Mouse (Mus musculus) lung, adult 2 months (tissue): ENCODE data around the gene Gphb5. TPM values are rescaled to one million over a fixed set of nuclear protein-coding genes. Genes with fewer than 3 reads are reported as not detected.

Experiments
- DNase-seq: peaks from one replicate; pipeline ENCODE4 v3.0.0; 2022
- H3K4me1 ChIP-seq: fragments of 200-500 bp; 2 replicates; pipeline ENCODE4 v1.6.1; 2011; ENCODE audit warnings: low read length; ENCODE audit not compliant: control insufficient read depth, insufficient read depth
- H3K4me3 ChIP-seq: fragments of 200-500 bp; replicated peaks from 2 replicates; pipeline ENCODE3; 2011; ENCODE audit warnings: low read depth, mild to moderate bottlenecking, control low read depth, low read length; ENCODE audit errors: extremely low read depth
- CTCF ChIP-seq: fragments of 200-500 bp; IDR thresholded peaks from 2 replicates; pipeline ENCODE4 v1.5.1; 2011; ENCODE audit warnings: mild to moderate bottlenecking, low read length, control low read depth; ENCODE audit not compliant: insufficient read depth
- POLR2A ChIP-seq: fragments of 200-500 bp; IDR thresholded peaks from 2 replicates; pipeline ENCODE4 v1.6.1; 2011; ENCODE audit warnings: low read depth, mild to moderate bottlenecking, control low read depth, low read length, borderline replicate concordance; ENCODE audit errors: extremely low read depth
- WGBS: fragments of 180-500 bp; shearing (Covaris S2); methylation state at CpG from one replicate; pipeline ENCODE4 v1.1.7; 2018; 5-methylcytosine and 5-hydroxymethylcytosine counted together
- polyA plus RNA-seq: library from polyadenylated mRNA; depleted of rRNA; stranded (reverse); fragments of >200 nt; gene quantifications from 2 replicates; pipeline ENCODE4 v1.2.3, GENCODE M21; 2012; rRNA removed

The Gphb5 gene
- polyA plus RNA-seq, 1 experiment = not detected

DNA sequence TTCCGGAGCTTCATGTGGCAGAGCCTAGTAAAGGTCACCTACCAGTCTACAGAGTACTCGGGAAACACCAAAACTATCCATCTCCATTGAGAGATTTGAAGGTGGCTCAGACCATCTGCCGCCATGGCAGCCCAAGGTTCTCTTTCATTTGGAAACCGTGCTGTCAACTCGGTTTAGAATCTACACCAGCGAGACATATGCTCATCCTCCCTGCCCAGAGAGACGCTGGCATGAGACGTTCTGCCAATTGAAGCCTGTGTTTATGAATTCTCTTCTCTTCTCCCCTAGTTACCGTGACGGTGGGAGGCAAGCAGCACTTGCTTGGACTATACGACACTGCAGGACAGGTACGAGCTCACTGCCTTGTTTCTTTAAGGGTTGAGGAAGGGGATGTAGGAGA is 41.5 kb downstream of the Gphb5 start:
- no peak for DNase-seq
- Histone ChIP-seq H3K4me1 (no peaks in the 10 kb centered on the region), H3K4me3 (no peak overlapping the region)
- 90% methylated on average over 12 of the region's 12 CpGs for WGBS
- TF ChIP-seq POLR2A = no peak
- no peak for TF ChIP-seq CTCF

DNA sequence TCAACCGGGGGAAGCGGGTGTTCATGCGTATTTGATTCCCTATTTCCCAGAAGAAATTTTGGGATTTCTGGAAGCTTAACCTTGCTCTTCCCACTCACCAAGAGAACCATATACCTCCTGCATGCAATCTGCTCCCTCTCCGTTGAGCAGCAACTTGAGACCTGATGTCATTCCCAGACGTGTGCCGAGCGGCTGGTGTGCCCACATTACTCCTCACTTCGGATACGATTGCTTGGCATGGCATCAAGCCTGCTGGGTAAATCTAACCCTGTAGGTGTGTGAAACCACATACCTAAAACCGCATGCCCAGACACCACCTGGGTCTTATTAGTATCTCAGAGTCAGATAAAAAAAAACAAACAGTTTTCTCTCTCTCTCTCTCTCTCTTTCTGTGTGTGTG is 42.1 kb downstream of the Gphb5 start:
- no peak for TF ChIP-seq POLR2A
- TF ChIP-seq CTCF = no peak
- no peak for DNase-seq
- 90% methylated on average over 10 of the region's 10 CpGs for WGBS
- Histone ChIP-seq H3K4me3 (no peak overlapping the region), H3K4me1 (peaks cover 2% of the 10 kb centered on the region)

DNA sequence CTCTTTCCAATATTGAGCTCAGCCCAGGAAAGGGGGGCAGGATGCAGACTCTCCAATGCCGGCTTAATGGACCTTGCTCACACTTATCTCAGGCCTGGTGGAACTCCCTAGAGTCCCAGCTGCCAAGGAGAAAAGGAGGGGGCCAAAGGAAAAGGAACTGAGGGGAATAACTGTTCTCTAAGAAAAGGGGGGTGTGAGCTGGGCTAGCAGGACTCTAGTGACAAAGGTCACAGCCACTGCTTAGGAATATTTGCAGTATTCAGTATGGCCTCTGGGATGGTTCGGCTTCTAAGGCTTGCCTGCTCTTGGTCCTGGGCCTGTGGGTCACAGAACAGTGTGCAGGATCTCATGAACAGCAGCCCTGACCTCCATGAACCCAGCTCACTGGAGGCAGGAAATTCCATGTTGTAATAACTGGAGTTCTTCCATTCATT is 47.1 kb downstream of the Gphb5 start:
- WGBS = 53% methylated on average over 2 of the region's 2 CpGs
- Histone ChIP-seq H3K4me1 (peaks cover 18% of the 10 kb centered on the region), H3K4me3 (no peak overlapping the region)
- DNase-seq = peak; percentile 23
- no peak for TF ChIP-seq POLR2A
- TF ChIP-seq CTCF = no peak

DNA sequence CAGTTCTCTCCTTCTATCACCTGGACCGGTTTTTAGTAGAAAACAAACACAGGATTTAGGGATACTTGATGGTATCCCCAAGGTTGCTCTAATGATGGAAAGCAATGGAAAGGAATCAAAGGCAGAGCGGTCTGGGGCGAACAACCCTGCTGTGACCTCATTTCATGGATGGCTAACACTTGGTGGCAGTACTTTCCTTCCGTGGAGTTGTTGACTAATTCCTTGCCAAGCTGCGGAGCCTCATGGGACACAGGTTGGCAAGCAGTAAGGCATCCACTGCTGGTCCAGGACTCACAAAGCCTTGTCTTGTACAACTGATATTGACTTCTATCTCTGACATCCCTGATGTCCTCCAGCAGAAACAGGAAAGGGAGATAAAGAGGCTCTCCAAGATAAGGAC is 48.1 kb downstream of the Gphb5 start:
- TF ChIP-seq POLR2A (no peak), CTCF (no peak)
- Histone ChIP-seq H3K4me1 (peaks cover 18% of the 10 kb centered on the region), H3K4me3 (no peak overlapping the region)
- DNase-seq = no peak
- 62% methylated on average over 5 of the region's 5 CpGs for WGBS

DNA sequence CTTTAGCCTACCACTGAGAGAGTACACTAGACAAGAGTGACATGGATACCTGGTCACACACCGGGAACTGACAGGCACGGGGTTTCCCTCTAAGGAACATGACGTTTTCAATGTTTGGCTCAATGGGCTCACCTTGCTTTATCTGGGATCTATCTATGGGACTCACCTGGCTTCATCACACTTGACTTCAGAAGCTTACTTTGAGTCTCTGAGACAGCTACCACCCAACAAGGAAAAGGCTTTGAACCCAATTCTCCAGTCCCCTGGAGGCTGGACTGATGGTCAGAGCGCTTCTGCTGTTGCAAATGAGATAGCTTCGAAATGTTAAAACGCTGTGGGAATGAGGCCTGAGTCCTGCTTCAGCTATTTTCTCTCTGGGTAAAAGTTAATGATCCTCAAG is 49.2 kb downstream of the Gphb5 start:
- Histone ChIP-seq H3K4me1 (peaks cover 18% of the 10 kb centered on the region), H3K4me3 (no peak overlapping the region)
- 91% methylated on average over 6 of the region's 6 CpGs for WGBS
- DNase-seq = no peak
- TF ChIP-seq POLR2A = no peak
- no peak for TF ChIP-seq CTCF

DNA sequence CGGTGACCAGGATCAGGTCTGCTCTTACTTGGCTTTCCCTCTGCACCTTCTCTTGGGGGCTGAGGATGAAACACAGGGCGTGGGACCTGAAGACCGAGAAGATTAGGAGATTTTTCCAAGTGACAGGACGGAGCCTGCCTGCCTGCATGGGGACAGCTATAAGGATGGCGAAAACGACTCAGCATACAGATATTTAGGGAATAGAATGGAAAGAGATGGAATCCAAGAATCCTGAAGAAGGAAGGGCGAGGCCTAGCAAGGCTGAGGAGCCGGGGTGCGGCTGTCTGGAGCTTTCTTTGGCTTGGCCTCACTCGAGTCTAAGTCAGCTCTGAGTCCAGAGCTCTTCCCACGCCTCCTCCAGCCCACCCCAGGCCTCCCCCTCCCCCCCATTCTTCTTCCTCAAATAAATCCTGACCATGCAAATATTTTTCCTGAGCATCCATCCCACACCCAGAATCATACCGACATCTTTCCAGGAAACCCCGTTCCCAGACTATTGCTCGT is 50.9 kb downstream of the Gphb5 start:
- no peak overlapping the region for H3K4me3 ChIP-seq
- WGBS = 60% methylated on average over 14 of the region's 14 CpGs
- no peak for DNase-seq
- TF ChIP-seq POLR2A = no peak
- no peak for TF ChIP-seq CTCF
- peaks cover 18% of the 10 kb centered on the region for H3K4me1 ChIP-seq

DNA sequence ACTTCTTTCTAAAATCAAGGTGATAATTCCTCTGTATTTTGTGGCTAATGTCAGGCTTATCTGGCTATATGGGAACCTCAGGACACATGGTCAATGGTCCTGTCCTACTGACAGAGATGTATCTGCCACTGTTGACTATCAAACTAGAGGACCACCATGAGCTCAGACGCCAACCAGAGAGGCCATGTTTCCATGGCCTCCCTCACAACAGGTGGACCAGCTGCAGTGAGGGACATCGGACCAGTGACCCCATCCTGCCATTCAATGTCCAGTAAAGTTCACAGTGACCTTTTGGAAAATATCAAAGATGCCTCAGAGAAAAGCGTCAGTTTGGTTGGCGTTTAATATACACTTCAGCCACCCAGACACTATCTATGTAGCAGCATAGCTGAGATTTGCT is 52.2 kb downstream of the Gphb5 start:
- Histone ChIP-seq H3K4me3 (no peak overlapping the region), H3K4me1 (peaks cover 21% of the 10 kb centered on the region)
- TF ChIP-seq POLR2A = no peak
- no peak for TF ChIP-seq CTCF
- 98% methylated on average over 4 of the region's 4 CpGs for WGBS
- no peak for DNase-seq

DNA sequence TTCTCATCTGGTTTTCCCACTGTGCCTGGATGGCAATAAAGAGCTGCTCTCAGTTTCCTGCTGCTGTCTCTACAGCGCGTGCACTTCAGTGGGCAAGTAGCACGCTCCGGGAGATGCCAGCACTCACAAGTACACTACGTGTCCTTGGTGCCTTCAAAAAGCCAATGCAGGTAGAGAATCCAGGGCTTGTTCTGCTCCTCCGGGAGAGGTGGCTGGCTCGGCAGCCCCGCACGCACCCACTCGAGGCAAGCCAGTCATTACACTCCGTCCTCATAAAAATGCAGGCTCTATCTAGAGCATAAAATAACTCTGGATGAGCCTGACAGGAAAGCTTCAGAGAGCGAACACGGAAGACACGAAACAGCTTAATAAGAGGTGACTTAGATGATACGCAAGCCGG is 54.1 kb downstream of the Gphb5 start:
- DNase-seq = no peak
- TF ChIP-seq CTCF (no peak), POLR2A (no peak)
- Histone ChIP-seq H3K4me1 (peaks cover 11% of the 10 kb centered on the region), H3K4me3 (no peak overlapping the region)
- WGBS = 94% methylated on average over 16 of the region's 16 CpGs

Other genes with a start within 250 kb of the Gphb5 start
- not detected in 2 replicates for gene Kcnh5, start 239.4 kb downstream of the Gphb5 start, polyA plus RNA-seq
- 84.9 and 92.2 TPM in 2 replicates for gene Rhoj, start 108.5 kb downstream of the Gphb5 start, polyA plus RNA-seq
- 13.8 and 23.3 TPM in 2 replicates for gene Ppp2r5e, start 179.5 kb upstream of the Gphb5 start, polyA plus RNA-seq